Mouse (Mus musculus) megakaryocyte, adult 5-6 weeks (primary cell): ENCODE data around the gene Ccdc30. TPM values are rescaled to one million over a fixed set of nuclear protein-coding genes. Genes with fewer than 3 reads are reported as not detected.

Source experiments
- ATAC-seq: 2 replicates; pipeline ENCODE4 v1.8.0; 2016; ENCODE audit warnings: mild to moderate bottlenecking, inconsistent platforms; ENCODE audit not compliant: poor library complexity, severe bottlenecking
- total RNA-seq, 2 experiments: library from RNA; stranded (forward) in 1 of 2; stranded (reverse) in 1 of 2; fragments of 153-499, 151-499 nt in 1 of 2; fragments of 221-1000, 200-1000 nt in 1 of 2; gene quantifications; 2 replicates each; pipeline versions ENCODE4 v1.2.3 to v1.2.4; 2015 to 2017

The Ccdc30 gene
- total RNA-seq (2015) (0.07 TPM in 1 of 2 replicates, not detected in the other), total RNA-seq (2017) (not detected in 2 replicates)

GRCm38 (mm10) chr4:119415072-119415753 lies at the start of gene Ccdc30:
Gene Ccdc30, minus strand, starts transcription at chr4:119415521.
- ATAC-seq: peak; percentile 86

GRCm38 (mm10) chr4:119463756-119464419 lies 48.6 kb upstream of the Ccdc30 start:
- ATAC-seq: peak; percentile 79

GRCm38 (mm10) chr4:119462858-119463755 lies 47.8 kb upstream of the Ccdc30 start:
- ATAC-seq: 0 out of 2 replicates have a peak, but pooled peaks have one; percentile 23

GRCm38 (mm10) chr4:119462457-119462856 lies 47.1 kb upstream of the Ccdc30 start:
- peak; percentile 51 for ATAC-seq

GRCm38 (mm10) chr4:119460728-119461141 lies 45.4 kb upstream of the Ccdc30 start:
- no peak for ATAC-seq

- ATAC-seq: no peak
These were observed 45.0 kb upstream of the Ccdc30 start for GRCm38 (mm10) chr4:119460296-119460695.

- ATAC-seq: no peak
These were observed 38.2 kb upstream of the Ccdc30 start for GRCm38 (mm10) chr4:119453533-119453932.

GRCm38 (mm10) chr4:119453128-119453527 lies 37.8 kb upstream of the Ccdc30 start:
- no peak for ATAC-seq

- no peak for ATAC-seq
These were observed 35.1 kb upstream of the Ccdc30 start for GRCm38 (mm10) chr4:119450436-119450835.

- no peak for ATAC-seq
These were observed 32.5 kb upstream of the Ccdc30 start for GRCm38 (mm10) chr4:119447786-119448185.

- no peak for ATAC-seq
These were observed 31.9 kb upstream of the Ccdc30 start for GRCm38 (mm10) chr4:119447261-119447660.

GRCm38 (mm10) chr4:119442539-119442938 lies 27.2 kb upstream of the Ccdc30 start:
- ATAC-seq: no peak

- ATAC-seq: no peak
These were observed 26.5 kb upstream of the Ccdc30 start for GRCm38 (mm10) chr4:119441836-119442235.

- no peak for ATAC-seq
These were observed 22.6 kb upstream of the Ccdc30 start for GRCm38 (mm10) chr4:119437936-119438335.

- peak; percentile 92 for ATAC-seq
These were observed 15.4 kb upstream of the Ccdc30 start for GRCm38 (mm10) chr4:119430678-119431077.

GRCm38 (mm10) chr4:119427680-119428079 lies 12.4 kb upstream of the Ccdc30 start:
- ATAC-seq: no peak

GRCm38 (mm10) chr4:119425601-119426000 lies 10.3 kb upstream of the Ccdc30 start:
- ATAC-seq: no peak

GRCm38 (mm10) chr4:119425077-119425476 lies 9.8 kb upstream of the Ccdc30 start:
- no peak for ATAC-seq

GRCm38 (mm10) chr4:119422294-119422964 lies 7.1 kb upstream of the Ccdc30 start, which contains the start of the genes Ppcs and Zmynd12:
Gene Ppcs, minus strand, starts transcription at chr4:119422420.
Gene Zmynd12, plus strand, starts transcription at chr4:119422814.
- ATAC-seq: peak; percentile 90

- ATAC-seq: peak; percentile 33
These were observed 6.6 kb upstream of the Ccdc30 start for GRCm38 (mm10) chr4:119421921-119422293.

GRCm38 (mm10) chr4:119421191-119421590 lies 5.9 kb upstream of the Ccdc30 start:
- ATAC-seq: no peak
